Mouse (Mus musculus) hindbrain, embryonic 16.5 days (tissue): ENCODE results near the gene Gak. TPM values are rescaled to one million over a fixed set of nuclear protein-coding genes. Genes with fewer than 3 reads are reported as not detected.

Experiments
- ATAC-seq: fragments of 200-750 bp; cut with Nextera tagmentation; 2 replicates; pipeline ENCODE4 v1.8.0; 2017; ENCODE audit warnings: moderate TSS enrichment, moderate library complexity
- H3K27ac ChIP-seq: fragments of 300-500 bp; sonication (generic); 2 replicates; pipeline ENCODE4 v1.5.1; 2014; ENCODE audit warnings: low read depth, mild to moderate bottlenecking, control low read depth, low read length, moderate library complexity
- H3K27me3 ChIP-seq: fragments of 300-500 bp; sonication (generic); replicated peaks from 2 replicates; pipeline ENCODE4 v1.6.1; 2014; ENCODE audit warnings: low read length; ENCODE audit not compliant: control insufficient read depth, insufficient read depth
- H3K36me3 ChIP-seq: fragments of 300-500 bp; sonication (generic); 2 replicates; pipeline ENCODE4 v1.6.1; 2014; ENCODE audit warnings: mild to moderate bottlenecking, low read length, moderate library complexity, mixed read lengths; ENCODE audit not compliant: control insufficient read depth, insufficient read depth
- H3K4me1 ChIP-seq: fragments of 300-500 bp; sonication (generic); 2 replicates; pipeline ENCODE4 v1.6.1; 2014; ENCODE audit warnings: low read depth, low read length; ENCODE audit not compliant: control insufficient read depth, insufficient read depth
- H3K4me2 ChIP-seq: fragments of 300-500 bp; sonication (generic); 2 replicates; pipeline ENCODE4 v1.6.1; 2014; ENCODE audit warnings: mild to moderate bottlenecking, low read length, control low read depth, moderate library complexity
- H3K4me3 ChIP-seq: fragments of 300-500 bp; sonication (generic); 2 replicates; pipeline ENCODE4 v1.5.1; 2014; ENCODE audit warnings: mild to moderate bottlenecking, low read length, control low read depth, moderate library complexity
- H3K9ac ChIP-seq: fragments of 300-500 bp; sonication (generic); 2 replicates; pipeline ENCODE4 v1.6.1; 2014; ENCODE audit warnings: low read depth, mild to moderate bottlenecking, control low read depth, low read length, moderate library complexity
- H3K9me3 ChIP-seq: fragments of 300-500 bp; sonication (generic); 2 replicates; pipeline ENCODE4 v1.6.1; 2014; ENCODE audit warnings: mild to moderate bottlenecking, low read length, moderate library complexity; ENCODE audit not compliant: control insufficient read depth
- WGBS: fragments of 180-500 bp; shearing (Covaris S2); extraction: QIAGEN DNeasy Blood & Tissue Kit; methylation state at CpG from one replicate; pipeline ENCODE4 v1.1.7; 2014; 5-methylcytosine and 5-hydroxymethylcytosine counted together
- polyA plus RNA-seq: library from polyadenylated mRNA; unstranded; fragments of >200 nt; fragmentation: Nextera tagmentation; extraction: Ambion mirVana; gene quantifications from 2 replicates; pipeline ENCODE4 v1.2.1, GENCODE M21; 2015

Gene Gak
- 47.5 and 56.5 TPM in 2 replicates for polyA plus RNA-seq

- WGBS, result under 1% methylated on average over 58 of the region's 58 CpGs
Measured at GRCm38 (mm10) chr5:108629634-108630483, at the start of gene Gak, which contains the start of gene Tmem175. TSS of gene Gak (minus strand) at chr5:108629755. TSS of gene Tmem175 (plus strand) at chr5:108629770.

DNA sequence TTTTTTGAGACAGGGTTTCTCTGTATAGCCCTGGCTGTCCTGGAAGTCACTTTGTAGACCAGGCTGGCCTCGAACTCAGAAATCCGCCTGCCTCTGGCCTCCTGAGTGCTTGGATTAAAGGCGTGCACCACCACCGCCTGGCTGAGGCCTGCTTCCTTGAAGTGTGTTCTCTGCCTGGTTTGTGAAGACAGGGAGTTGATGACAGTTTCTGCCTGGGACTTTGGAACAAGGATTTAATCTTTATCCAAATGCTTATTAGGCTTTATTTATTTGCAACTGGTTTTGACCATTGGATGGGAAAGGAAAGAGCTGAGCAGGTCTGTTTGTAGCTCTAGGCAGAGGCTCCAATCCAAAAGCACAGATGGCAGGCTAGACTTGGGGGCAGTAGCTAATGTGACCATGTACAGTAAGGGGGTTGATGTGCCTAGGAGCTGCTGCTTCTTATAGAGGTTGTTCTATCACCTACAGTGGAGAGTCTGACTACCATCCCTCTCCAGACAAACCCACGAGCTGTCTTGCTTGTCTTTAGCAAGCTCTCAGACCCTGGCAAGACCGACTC, 48.8 kb upstream of the Gak start:
- WGBS, result 88% methylated on average over 6 of the region's 6 CpGs
- Histone ChIP-seq H3K4me1 (peaks cover 12% of the 10 kb centered on the region), H3K9me3 (no peaks in the 10 kb centered on the region), H3K4me2 (no peak overlapping the region), H3K9ac (no peak overlapping the region), H3K4me3 (no peak overlapping the region), H3K27ac (no peak overlapping the region), H3K36me3 (peaks cover 2% of the 10 kb centered on the region), H3K27me3 (no peaks in the 10 kb centered on the region)
- ATAC-seq, result no peak

More at GRCm38 (mm10) chr5:108629634-108630483, at the start of gene Gak, which contains the start of gene Tmem175:
- peak within 1 kb of the TSS; percentile 98 for H3K4me3 ChIP-seq
- no peaks in the 10 kb centered on the region for H3K36me3 ChIP-seq
- peak within 1 kb of the TSS; percentile 90 for H3K4me2 ChIP-seq
- peak within 1 kb of the TSS; percentile 91 for H3K27ac ChIP-seq
- no peaks in the 10 kb centered on the region for H3K9me3 ChIP-seq
- H3K9ac ChIP-seq, result peak within 1 kb of the TSS; percentile 99
- H3K27me3 ChIP-seq, result no peaks in the 10 kb centered on the region
- peaks cover 19% of the 10 kb centered on the region for H3K4me1 ChIP-seq
- peak; percentile 98 for ATAC-seq

GRCm38 (mm10) chr5:108677605-108678295, 48.2 kb upstream of the Gak start:
- no peaks in the 10 kb centered on the region for H3K27me3 ChIP-seq
- H3K4me2 ChIP-seq, result peak overlapping the region; percentile 57
- peak overlapping the region; percentile 58 for H3K9ac ChIP-seq
- peak; percentile 92 for ATAC-seq
- H3K27ac ChIP-seq, result peak overlapping the region; percentile 87
- no peaks in the 10 kb centered on the region for H3K9me3 ChIP-seq
- H3K4me3 ChIP-seq, result peak overlapping the region; percentile 33
- WGBS, result 3% methylated on average over 25 of the region's 25 CpGs
- peaks cover 6% of the 10 kb centered on the region for H3K36me3 ChIP-seq
- peaks cover 12% of the 10 kb centered on the region for H3K4me1 ChIP-seq

- WGBS, result 9% methylated on average over 5 of the region's 5 CpGs
- H3K9me3 ChIP-seq, result no peaks in the 10 kb centered on the region
- H3K27ac ChIP-seq, result peak overlapping the region; percentile 87
- H3K4me1 ChIP-seq, result peaks cover 12% of the 10 kb centered on the region
- peak; percentile 60 for ATAC-seq
- H3K4me2 ChIP-seq, result peak overlapping the region; percentile 57
- peaks cover 14% of the 10 kb centered on the region for H3K36me3 ChIP-seq
- peak overlapping the region; percentile 58 for H3K9ac ChIP-seq
- peak overlapping the region; percentile 33 for H3K4me3 ChIP-seq
- no peaks in the 10 kb centered on the region for H3K27me3 ChIP-seq
Measured at GRCm38 (mm10) chr5:108676772-108677498, 47.4 kb upstream of the Gak start.

- H3K36me3 ChIP-seq, result peaks cover 22% of the 10 kb centered on the region
- no peak for ATAC-seq
- H3K4me3 ChIP-seq, result no peak within 1 kb of the TSS
- H3K27me3 ChIP-seq, result no peaks in the 10 kb centered on the region
- H3K9ac ChIP-seq, result no peak within 1 kb of the TSS
- H3K4me2 ChIP-seq, result no peak within 1 kb of the TSS
- H3K27ac ChIP-seq, result no peak within 1 kb of the TSS
- H3K9me3 ChIP-seq, result no peaks in the 10 kb centered on the region
- WGBS, result 87% methylated on average over 9 of the region's 9 CpGs
- H3K4me1 ChIP-seq, result peaks cover 12% of the 10 kb centered on the region
Measured at GRCm38 (mm10) chr5:108675251-108675816, 45.8 kb upstream of the Gak start, which contains the start of gene Slc26a1. TSS of gene Slc26a1 (minus strand) at chr5:108675569.

DNA sequence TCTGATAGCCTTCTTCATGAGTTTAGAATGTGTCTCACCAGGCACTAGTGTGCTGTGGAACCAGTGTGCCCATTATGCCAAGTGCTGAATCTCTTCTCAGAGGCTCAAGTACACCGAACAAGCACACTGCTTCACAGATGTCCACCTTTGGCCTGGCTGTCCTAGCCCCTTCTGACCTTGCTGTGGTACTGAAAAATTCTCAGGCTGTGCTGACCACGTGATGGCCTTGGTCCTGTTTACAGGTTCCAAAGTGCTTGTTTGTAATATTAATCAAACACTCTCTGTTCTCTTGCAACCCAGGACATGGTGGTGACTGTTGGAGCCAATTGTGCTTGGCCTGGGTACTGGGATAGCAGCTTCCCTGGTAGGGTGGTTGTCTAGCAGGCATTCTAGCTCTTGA, 45.1 kb upstream of the Gak start:
- WGBS, result 88% methylated on average over 2 of the region's 2 CpGs

GRCm38 (mm10) chr5:108671757-108672156, 42.2 kb upstream of the Gak start:
- 92% methylated on average over 12 of the region's 12 CpGs for WGBS
- Histone ChIP-seq H3K27ac (no peak overlapping the region), H3K4me2 (no peak overlapping the region), H3K36me3 (peaks cover 22% of the 10 kb centered on the region), H3K9me3 (no peaks in the 10 kb centered on the region), H3K27me3 (no peaks in the 10 kb centered on the region), H3K4me3 (no peak overlapping the region), H3K9ac (no peak overlapping the region), H3K4me1 (peaks cover 16% of the 10 kb centered on the region)
- no peak for ATAC-seq

More for the DNA sequence above, 45.1 kb upstream of the Gak start:
- ATAC-seq, result no peak
- peaks cover 18% of the 10 kb centered on the region for H3K4me1 ChIP-seq
- H3K4me3 ChIP-seq, result no peak overlapping the region
- no peak overlapping the region for H3K4me2 ChIP-seq
- H3K9ac ChIP-seq, result no peak overlapping the region
- no peaks in the 10 kb centered on the region for H3K27me3 ChIP-seq
- no peak overlapping the region for H3K27ac ChIP-seq
- no peaks in the 10 kb centered on the region for H3K9me3 ChIP-seq
- peaks cover 22% of the 10 kb centered on the region for H3K36me3 ChIP-seq

DNA sequence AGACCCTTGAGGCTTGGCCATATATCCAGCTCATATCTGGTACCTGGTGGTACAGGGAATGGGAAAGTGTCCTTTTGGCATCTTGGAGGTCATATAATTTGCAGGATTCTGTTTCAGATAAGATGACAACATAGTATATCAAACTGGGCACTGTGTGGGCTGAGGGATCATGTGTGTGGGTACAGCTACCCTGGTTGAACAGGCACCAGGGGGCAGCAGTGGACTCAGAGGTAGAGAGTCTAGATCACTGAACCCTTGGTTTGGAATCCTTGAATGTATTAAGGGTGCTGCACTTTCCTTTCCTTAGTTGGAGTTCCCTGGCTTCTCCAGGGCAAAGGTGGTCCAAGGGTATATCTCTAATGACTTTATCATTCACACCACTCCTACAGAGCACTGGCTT, 41.2 kb upstream of the Gak start:
- H3K4me2 ChIP-seq, result no peak overlapping the region
- no peak overlapping the region for H3K27ac ChIP-seq
- H3K36me3 ChIP-seq, result peaks cover 22% of the 10 kb centered on the region
- no peak overlapping the region for H3K9ac ChIP-seq
- H3K4me1 ChIP-seq, result peaks cover 13% of the 10 kb centered on the region
- H3K9me3 ChIP-seq, result no peaks in the 10 kb centered on the region
- no peak for ATAC-seq
- H3K4me3 ChIP-seq, result no peak overlapping the region
- no peaks in the 10 kb centered on the region for H3K27me3 ChIP-seq
